Mouse (Mus musculus) thymus, adult 2 months (tissue): ENCODE results near the gene Tcstv3.

Source experiments
- CTCF ChIP-seq: fragments of 200-500 bp; IDR thresholded peaks from 2 replicates; pipeline ENCODE4 v1.5.1; 2012; ENCODE audit warnings: mild to moderate bottlenecking, control low read depth, low read length, moderate library complexity, borderline replicate concordance; ENCODE audit not compliant: control insufficient read depth, poor library complexity, insufficient read depth; ENCODE audit errors: extremely low read depth
- POLR2A ChIP-seq: fragments of 200-500 bp; IDR thresholded peaks from 2 replicates; pipeline ENCODE4 v1.6.1; 2012; ENCODE audit warnings: mild to moderate bottlenecking, low read length, control low read depth, moderate library complexity; ENCODE audit not compliant: control insufficient read depth, poor library complexity, insufficient read depth; ENCODE audit errors: extremely low read depth

- TF ChIP-seq POLR2A (no peak), CTCF (no peak)
These were observed 15.8 kb upstream of the Tcstv3 start for GRCm38 (mm10) chr13:120300853-120301252.
